Mouse (Mus musculus) right cerebral cortex, postnatal 25 days (tissue): ENCODE results near the gene St6gal2.

Experiments used
- DNase-seq: peaks from one replicate; pipeline ENCODE4 v3.0.0; 2022

Gene St6gal2

DNA sequence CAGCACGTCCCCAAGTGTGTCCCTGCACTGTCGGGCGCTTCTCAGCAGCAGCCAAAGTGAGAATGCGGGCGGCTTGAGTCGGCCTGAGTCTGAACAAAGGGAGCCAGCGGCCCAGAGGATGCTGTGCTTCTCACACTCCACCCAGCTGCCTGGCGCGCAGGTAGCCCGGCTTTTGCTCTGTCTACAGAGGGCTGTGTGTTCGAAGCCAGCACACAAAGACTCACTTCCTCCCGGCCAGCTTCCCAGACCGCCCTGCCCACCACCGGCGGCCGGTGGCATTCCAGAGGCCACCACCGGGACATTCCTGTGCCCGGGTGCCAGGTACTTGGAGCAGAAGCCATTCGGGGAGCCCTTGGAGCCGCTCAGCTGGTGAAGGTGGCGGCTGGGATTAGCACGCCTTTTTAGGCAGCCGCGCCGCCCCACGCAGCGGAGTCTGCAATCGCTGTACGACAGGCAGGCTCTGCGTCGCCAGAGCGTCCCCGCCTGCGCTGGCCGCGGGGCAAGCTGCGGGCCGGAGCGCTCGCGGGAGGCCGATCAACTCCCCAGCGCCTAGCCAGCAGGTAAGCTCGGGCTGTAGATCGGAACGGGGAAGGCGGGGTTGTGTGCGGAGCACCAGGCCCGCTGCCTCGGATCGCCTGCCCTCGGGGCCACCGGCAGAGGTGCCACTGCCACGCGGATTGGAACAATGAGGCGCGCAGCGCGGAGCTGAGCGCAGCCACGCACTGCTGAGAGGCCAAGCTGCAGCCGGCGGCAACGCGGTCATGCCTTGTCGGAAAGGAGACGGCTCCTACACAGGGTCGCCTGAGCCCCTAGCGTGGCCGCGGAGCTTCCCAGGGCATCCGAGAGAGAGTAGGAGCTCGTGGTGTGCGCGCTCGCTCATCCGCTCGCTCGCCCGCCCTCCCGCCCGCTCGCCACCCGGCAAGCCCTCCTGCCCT lies at the start of gene St6gal2:
St6gal2 (plus strand) TSS at position 133 of the 935 bp plus-strand sequence.
- peak; percentile 83 for DNase-seq

GRCm38 (mm10) chr17:55406043-55406442 lies 39.1 kb upstream of the St6gal2 start:
- DNase-seq, result no peak

DNA sequence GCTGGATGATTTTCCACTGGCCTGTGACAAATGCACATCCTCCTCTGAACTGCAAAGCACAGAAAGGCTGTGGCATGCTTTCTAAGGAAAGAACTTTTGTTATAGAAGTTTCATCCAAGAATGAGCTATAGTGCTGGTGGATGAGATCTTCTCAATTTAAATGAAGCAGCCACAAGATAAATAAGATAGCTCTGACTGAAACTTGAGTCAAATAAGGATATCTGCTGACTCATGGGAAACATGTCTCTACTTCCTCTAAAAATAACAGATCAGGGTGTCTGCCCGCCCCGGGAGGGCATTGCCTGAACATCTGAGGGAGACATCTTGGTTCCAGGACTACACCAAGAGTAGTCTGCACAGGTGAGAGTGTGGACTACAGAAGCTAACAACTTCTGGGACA lies 28.7 kb upstream of the St6gal2 start:
- no peak for DNase-seq

DNA sequence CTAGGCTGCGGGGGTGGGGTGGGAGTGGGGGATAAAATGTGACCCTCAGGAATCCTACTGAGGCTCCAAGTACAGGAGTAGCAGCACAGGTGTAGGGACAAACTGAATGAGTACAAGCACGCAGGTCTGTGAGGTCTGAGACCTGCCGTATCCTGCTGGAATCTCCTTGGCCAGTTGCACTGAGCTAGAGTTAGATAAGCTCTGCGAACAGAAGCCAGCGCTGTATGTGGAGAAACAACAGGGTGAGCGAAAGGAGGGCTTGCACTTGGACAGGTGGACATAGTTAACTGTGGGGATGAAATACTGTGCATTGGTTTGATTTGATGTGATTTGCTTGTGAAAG lies 974 bp downstream of the St6gal2 start:
- DNase-seq, result no peak

- no peak for DNase-seq
Observed at GRCm38 (mm10) chr17:55446698-55447097, 1.5 kb downstream of the St6gal2 start.

DNA sequence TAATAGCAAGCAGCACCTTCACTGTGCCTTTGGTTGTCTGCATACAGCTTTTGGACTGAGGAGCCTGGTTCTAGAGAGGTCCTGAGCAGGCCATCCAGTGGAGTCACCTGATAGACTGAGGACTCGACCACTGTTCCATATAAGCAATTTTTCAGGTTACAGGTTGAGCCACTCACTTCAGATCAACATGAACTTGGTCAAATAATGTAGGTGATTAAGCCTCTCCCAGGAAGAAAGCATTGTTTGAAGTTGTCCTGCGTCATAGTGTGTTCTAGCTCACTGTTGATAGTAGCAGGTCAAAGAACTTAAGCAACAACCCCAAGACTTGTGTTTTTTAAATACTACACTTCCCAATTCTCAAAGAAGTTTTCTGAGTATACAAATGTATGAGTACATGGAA lies 5.8 kb downstream of the St6gal2 start:
- DNase-seq, result no peak

DNA sequence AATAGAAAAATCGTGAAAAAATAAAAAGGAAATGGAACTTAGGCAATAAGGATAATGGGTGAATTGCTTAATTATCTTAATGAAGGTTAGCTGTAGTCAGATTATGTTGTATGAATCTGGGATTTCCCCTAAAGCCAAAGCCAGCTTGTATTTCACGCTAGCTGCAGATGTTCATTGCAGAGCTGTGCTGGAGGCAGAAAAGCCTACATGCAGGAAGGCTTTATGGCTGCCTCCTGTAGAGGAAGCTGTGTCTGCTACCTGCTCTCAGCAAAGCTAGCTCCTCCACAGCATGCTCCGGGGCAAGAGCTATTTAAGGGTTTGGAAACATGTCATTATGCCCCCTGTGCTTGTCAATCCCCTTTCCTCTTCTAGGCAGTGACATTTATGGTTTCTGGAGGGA lies 9.3 kb downstream of the St6gal2 start:
- no peak for DNase-seq

GRCm38 (mm10) chr17:55460187-55460586 lies 15.0 kb downstream of the St6gal2 start:
- no peak for DNase-seq

DNA sequence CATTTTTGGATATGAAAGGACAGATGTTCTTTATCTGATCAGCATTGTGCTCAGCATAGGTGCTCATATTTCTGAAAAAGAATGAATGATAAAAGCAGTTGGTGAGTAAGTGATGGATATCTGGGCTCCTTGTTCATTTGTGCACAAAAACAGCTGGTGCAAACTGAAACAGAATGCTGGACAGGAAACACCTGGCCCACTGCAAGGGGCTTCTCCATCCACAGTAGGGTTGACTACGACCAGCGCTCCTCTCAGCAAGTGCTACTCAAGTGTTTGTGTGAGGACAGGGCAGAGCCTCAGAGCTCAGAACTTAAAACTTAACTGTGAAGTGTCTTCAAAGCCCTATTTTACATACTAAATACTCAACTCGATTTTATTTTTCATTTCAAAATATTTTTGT lies 22.4 kb downstream of the St6gal2 start:
- no peak for DNase-seq

DNA sequence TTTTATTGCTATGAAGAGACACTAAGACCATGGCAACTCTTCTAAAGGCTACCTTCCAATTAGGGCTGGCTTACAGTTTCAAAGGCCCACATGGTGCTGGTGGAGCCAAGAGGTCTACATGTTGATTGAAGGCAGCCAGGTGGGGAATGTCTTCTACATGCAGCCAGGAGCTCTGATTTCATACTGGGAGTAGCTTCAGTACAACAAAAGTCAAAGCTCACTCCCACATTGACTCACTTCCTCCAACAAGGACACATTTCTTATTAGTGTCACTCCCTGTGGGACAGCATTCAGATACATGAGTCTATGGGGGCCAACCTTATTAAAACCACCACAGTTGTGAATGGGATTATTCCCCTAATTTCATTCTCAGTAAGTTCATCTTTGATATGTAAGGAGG lies 23.8 kb downstream of the St6gal2 start:
- no peak for DNase-seq

- DNase-seq, result no peak
Observed at GRCm38 (mm10) chr17:55475974-55476373, 30.8 kb downstream of the St6gal2 start.

GRCm38 (mm10) chr17:55477361-55477760 lies 32.2 kb downstream of the St6gal2 start:
- DNase-seq, result no peak

- DNase-seq, result no peak
Observed at GRCm38 (mm10) chr17:55479367-55479766, 34.2 kb downstream of the St6gal2 start.

- DNase-seq, result no peak
Observed at GRCm38 (mm10) chr17:55484108-55484870, 39.1 kb downstream of the St6gal2 start.

DNA sequence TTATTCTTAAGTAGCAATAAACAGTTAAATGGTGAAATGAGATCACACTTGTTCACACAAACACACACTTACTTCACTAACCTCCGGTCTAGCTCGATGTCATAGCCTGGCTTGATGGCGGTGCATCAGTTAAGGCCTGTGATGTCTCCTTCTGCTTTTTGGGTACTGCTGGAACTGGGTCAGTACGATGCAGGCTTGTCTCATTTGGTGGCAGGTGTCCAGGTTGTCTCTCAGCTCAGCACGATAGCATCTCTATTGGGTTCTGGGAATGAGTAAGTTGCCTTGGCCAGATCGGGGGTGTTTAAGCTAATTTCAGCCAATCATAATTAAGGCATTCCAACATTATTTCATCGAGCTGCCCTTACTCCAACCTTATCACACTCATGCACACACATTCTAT lies 86.7 kb downstream of the St6gal2 start:
- no peak for DNase-seq

- no peak for DNase-seq
Observed at GRCm38 (mm10) chr17:55548476-55548875, 103.3 kb downstream of the St6gal2 start.

GRCm38 (mm10) chr17:55561774-55562173 lies 116.6 kb downstream of the St6gal2 start:
- DNase-seq, result no peak
